Mouse (Mus musculus): ENCODE data around the gene Scg5. TPM values are rescaled to one million over a fixed set of nuclear protein-coding genes. Genes with fewer than 3 reads are reported as not detected.

Scg5 gene
- polyA plus RNA-seq, 1 experiment from 2014 or later = 224 TPM

DNA sequence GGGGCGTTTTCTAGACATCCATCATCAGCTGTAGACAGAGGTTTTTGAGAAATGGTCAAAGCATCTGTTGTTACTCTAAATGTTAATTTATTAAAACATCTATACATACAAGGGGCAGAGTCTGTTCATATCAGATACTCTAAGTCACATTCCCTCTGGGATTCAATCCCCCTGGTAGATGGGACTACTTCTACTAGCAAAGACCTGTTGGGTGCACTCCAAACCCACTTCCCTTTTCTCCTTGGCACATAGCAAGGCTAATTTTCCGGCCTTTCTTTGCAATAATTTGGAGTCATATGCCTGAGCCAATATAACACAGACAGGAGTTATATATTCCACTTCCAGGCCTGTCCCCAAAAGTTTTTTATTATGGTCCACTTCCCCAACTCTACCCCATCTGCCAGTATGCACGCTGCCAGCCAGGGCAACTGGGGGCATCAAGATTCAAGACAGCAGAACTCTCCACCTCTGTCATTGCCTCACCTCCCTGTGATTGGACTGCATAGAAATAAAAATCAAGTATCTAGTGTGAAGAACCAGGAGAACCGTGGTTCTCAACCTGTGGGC, 40.0 kb downstream of the Scg5 start:
- no peak for DNase-seq (ENCODE audit: low spot score)
- H3K27ac ChIP-seq (ENCODE audit: low read depth, low read length) = no peak overlapping the region
- H3K4me3 ChIP-seq (ENCODE audit: low read depth, low read length) = no peak overlapping the region
- no peaks in the 10 kb centered on the region for H3K9me3 ChIP-seq (replicated peaks; ENCODE audit: control insufficient read depth, low read length)
- 87% methylated on average over 4 of the region's 4 CpGs for WGBS
- H3K9ac ChIP-seq (ENCODE audit: low read length) = no peak overlapping the region
- H3K27me3 ChIP-seq (replicated peaks; ENCODE audit: control insufficient read depth, insufficient read depth, low read length) = no peaks in the 10 kb centered on the region
- H3K4me2 ChIP-seq (ENCODE audit: low read length) = no peak overlapping the region
- no peaks in the 10 kb centered on the region for H3K4me1 ChIP-seq (ENCODE audit: control insufficient read depth, insufficient read depth, low read length)
- no peak for ATAC-seq
- H3K36me3 ChIP-seq (ENCODE audit: control insufficient read depth, insufficient read depth, low read length) = peaks cover 27% of the 10 kb centered on the region

DNA sequence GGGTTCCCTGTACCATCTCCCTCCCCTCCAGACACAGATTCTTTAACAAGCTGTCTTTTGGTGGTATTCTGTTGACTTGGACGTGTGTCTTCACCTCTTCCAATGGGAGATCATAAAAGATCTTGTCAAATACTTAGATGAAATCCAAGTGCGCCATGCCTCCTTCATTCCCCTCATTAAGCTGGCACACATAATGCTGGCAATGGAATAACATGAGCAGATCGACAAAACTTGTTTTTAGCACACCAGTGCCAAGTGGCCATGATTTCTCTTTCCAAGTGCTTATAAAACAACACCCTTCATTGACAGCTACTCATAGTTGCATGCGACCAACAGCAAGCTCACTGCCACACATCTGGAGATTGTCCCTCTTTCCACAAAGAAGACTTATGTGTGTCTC, 41.0 kb downstream of the Scg5 start:
- Histone ChIP-seq H3K9me3 (replicated peaks; ENCODE audit: control insufficient read depth, low read length) (no peaks in the 10 kb centered on the region), H3K4me2 (ENCODE audit: low read length) (no peak overlapping the region), H3K4me3 (ENCODE audit: low read depth, low read length) (no peak overlapping the region), H3K27me3 (replicated peaks; ENCODE audit: control insufficient read depth, insufficient read depth, low read length) (no peaks in the 10 kb centered on the region), H3K9ac (ENCODE audit: low read length) (no peak overlapping the region), H3K4me1 (ENCODE audit: control insufficient read depth, insufficient read depth, low read length) (no peaks in the 10 kb centered on the region), H3K36me3 (ENCODE audit: control insufficient read depth, insufficient read depth, low read length) (peaks cover 27% of the 10 kb centered on the region), H3K27ac (ENCODE audit: low read depth, low read length) (no peak overlapping the region)
- DNase-seq (ENCODE audit: low spot score) (peak; percentile 11), ATAC-seq (no peak)
- 84% methylated on average over 4 of the region's 4 CpGs for WGBS

DNA sequence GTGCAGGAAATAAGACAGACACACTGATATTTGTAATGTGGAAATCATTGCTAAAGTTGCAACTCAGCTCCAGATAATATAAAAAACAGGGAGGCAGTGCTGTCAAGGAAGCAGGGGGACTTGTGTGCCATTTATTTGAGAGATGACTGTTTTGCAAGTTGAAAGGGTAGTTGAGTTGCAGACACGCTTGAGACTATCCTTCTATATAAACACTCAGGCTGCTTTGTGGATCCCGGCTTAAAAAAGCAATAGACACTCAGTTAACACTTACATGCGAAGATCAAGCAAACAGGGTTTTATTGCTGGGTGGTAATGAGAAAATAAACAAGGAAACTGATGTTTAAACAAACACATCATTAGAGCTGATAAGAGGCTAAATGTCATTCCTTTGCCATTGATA, 44.1 kb downstream of the Scg5 start:
- Histone ChIP-seq H3K27me3 (replicated peaks; ENCODE audit: control insufficient read depth, insufficient read depth, low read length) (no peaks in the 10 kb centered on the region), H3K9ac (ENCODE audit: low read length) (no peak overlapping the region), H3K9me3 (replicated peaks; ENCODE audit: control insufficient read depth, low read length) (no peaks in the 10 kb centered on the region), H3K4me3 (ENCODE audit: low read depth, low read length) (no peak overlapping the region), H3K27ac (ENCODE audit: low read depth, low read length) (no peak overlapping the region), H3K4me2 (ENCODE audit: low read length) (no peak overlapping the region), H3K36me3 (ENCODE audit: control insufficient read depth, insufficient read depth, low read length) (peaks cover 17% of the 10 kb centered on the region), H3K4me1 (ENCODE audit: control insufficient read depth, insufficient read depth, low read length) (no peaks in the 10 kb centered on the region)
- DNase-seq (ENCODE audit: low spot score) (no peak), ATAC-seq (no peak)
- WGBS = 93% methylated on average over 3 of the region's 3 CpGs

DNA sequence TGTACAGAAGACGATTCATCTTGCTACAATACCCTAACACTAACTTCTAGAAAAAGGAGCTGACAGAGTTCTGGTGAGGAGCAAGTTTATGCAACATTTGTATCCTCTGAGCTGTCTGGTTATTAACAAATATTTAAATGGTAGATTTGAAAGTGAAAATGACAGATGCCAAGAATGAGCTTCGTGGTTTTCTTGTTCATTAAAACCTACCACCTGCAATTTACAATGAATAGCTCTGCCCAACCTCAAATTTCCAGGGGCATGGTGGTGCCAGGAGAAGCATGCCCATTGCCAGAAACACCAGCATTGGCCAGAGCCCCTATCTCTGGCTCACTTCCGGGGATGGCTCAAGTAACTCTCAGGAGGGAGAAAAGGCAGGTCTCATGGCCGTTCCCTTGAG, 47.4 kb downstream of the Scg5 start:
- ATAC-seq (no peak), DNase-seq (ENCODE audit: low spot score) (no peak)
- no peak overlapping the region for H3K4me2 ChIP-seq (ENCODE audit: low read length)
- WGBS = 88% methylated on average over 4 of the region's 4 CpGs
- H3K27ac ChIP-seq (ENCODE audit: low read depth, low read length) = no peak overlapping the region
- no peak overlapping the region for H3K4me3 ChIP-seq (ENCODE audit: low read depth, low read length)
- H3K4me1 ChIP-seq (ENCODE audit: control insufficient read depth, insufficient read depth, low read length) = no peaks in the 10 kb centered on the region
- H3K9me3 ChIP-seq (replicated peaks; ENCODE audit: control insufficient read depth, low read length) = no peaks in the 10 kb centered on the region
- peaks cover 9% of the 10 kb centered on the region for H3K36me3 ChIP-seq (ENCODE audit: control insufficient read depth, insufficient read depth, low read length)
- no peak overlapping the region for H3K9ac ChIP-seq (ENCODE audit: low read length)
- no peaks in the 10 kb centered on the region for H3K27me3 ChIP-seq (replicated peaks; ENCODE audit: control insufficient read depth, insufficient read depth, low read length)

DNA sequence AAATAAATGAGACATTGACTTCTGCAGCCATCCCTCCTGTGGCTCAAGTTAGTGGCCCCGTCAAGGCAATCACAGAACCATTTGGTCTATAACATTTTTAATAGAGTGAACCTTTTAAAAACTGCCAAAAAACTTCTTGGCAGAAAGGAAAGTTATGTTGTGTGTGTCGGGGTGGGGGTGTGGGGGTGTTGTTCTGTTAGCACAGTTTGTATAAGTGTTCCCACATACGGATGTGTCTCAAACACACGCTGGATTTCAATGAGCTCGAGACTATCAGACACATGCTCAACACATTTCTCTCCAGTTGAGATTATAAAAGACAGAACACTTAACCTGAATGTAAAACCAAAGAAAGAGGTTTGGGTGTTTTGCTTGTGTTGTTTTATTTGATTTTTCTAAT, 47.8 kb downstream of the Scg5 start:
- no peak overlapping the region for H3K4me2 ChIP-seq (ENCODE audit: low read length)
- H3K27ac ChIP-seq (ENCODE audit: low read depth, low read length) = no peak overlapping the region
- ATAC-seq (no peak), DNase-seq (ENCODE audit: low spot score) (no peak)
- no peak overlapping the region for H3K4me3 ChIP-seq (ENCODE audit: low read depth, low read length)
- H3K9me3 ChIP-seq (replicated peaks; ENCODE audit: control insufficient read depth, low read length) = no peaks in the 10 kb centered on the region
- 88% methylated on average over 5 of the region's 5 CpGs for WGBS
- H3K36me3 ChIP-seq (ENCODE audit: control insufficient read depth, insufficient read depth, low read length) = peaks cover 12% of the 10 kb centered on the region
- no peaks in the 10 kb centered on the region for H3K4me1 ChIP-seq (ENCODE audit: control insufficient read depth, insufficient read depth, low read length)
- no peak overlapping the region for H3K9ac ChIP-seq (ENCODE audit: low read length)
- no peaks in the 10 kb centered on the region for H3K27me3 ChIP-seq (replicated peaks; ENCODE audit: control insufficient read depth, insufficient read depth, low read length)

DNA sequence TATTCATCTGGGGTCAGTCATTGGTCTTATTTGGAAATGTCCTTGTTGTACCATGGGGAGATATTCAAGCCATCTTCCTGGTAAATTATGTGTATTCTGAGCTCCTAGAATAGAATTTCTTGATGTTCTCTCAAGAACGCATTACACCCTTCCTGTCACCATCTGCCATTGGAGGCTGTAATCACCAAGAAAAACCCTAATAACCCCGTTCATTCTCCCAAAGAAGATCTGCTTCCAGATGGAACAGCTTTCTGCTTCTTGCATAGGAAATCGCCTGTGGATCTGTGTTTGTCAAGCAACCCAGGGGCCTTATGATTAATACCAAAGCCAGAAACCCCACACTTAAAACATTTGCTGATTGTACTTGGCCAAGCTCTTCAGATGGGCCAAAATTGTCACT, 49.6 kb downstream of the Scg5 start:
- H3K4me3 ChIP-seq (ENCODE audit: low read depth, low read length) = no peak overlapping the region
- H3K9me3 ChIP-seq (replicated peaks; ENCODE audit: control insufficient read depth, low read length) = no peaks in the 10 kb centered on the region
- H3K27ac ChIP-seq (ENCODE audit: low read depth, low read length) = no peak overlapping the region
- no peak overlapping the region for H3K4me2 ChIP-seq (ENCODE audit: low read length)
- peaks cover 13% of the 10 kb centered on the region for H3K36me3 ChIP-seq (ENCODE audit: control insufficient read depth, insufficient read depth, low read length)
- no peaks in the 10 kb centered on the region for H3K27me3 ChIP-seq (replicated peaks; ENCODE audit: control insufficient read depth, insufficient read depth, low read length)
- H3K4me1 ChIP-seq (ENCODE audit: control insufficient read depth, insufficient read depth, low read length) = no peaks in the 10 kb centered on the region
- no peak for ATAC-seq
- 79% methylated on average over 3 of the region's 3 CpGs for WGBS
- no peak overlapping the region for H3K9ac ChIP-seq (ENCODE audit: low read length)
- no peak for DNase-seq (ENCODE audit: low spot score)

DNA sequence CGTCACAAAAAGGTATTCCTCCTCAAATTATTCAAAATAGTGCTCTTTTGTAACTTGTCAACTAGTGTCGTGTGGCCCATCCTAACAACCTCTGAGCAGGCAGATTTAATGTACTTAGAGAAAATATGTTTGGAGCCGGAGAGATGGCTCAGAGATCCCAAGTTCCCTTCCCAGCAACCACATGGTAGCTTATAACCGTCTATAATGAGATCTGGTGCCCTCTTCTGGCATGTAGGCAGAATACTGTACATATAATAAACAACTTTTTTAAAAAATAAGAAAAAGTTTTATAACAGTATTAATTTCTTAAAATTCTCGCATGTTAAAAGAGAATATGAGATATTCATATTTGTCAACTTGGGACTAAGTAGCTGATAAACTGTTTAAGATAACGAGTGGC, 50.9 kb downstream of the Scg5 start:
- H3K36me3 ChIP-seq (ENCODE audit: control insufficient read depth, insufficient read depth, low read length) = peaks cover 14% of the 10 kb centered on the region
- no peaks in the 10 kb centered on the region for H3K27me3 ChIP-seq (replicated peaks; ENCODE audit: control insufficient read depth, insufficient read depth, low read length)
- no peaks in the 10 kb centered on the region for H3K4me1 ChIP-seq (ENCODE audit: control insufficient read depth, insufficient read depth, low read length)
- DNase-seq (ENCODE audit: low spot score) = peak; percentile 17
- H3K9me3 ChIP-seq (replicated peaks; ENCODE audit: control insufficient read depth, low read length) = no peaks in the 10 kb centered on the region
- no peak for ATAC-seq
- 78% methylated on average over 6 of the region's 6 CpGs for WGBS
- H3K9ac ChIP-seq (ENCODE audit: low read length) = no peak overlapping the region
- no peak overlapping the region for H3K4me3 ChIP-seq (ENCODE audit: low read depth, low read length)
- H3K4me2 ChIP-seq (ENCODE audit: low read length) = no peak overlapping the region
- no peak overlapping the region for H3K27ac ChIP-seq (ENCODE audit: low read depth, low read length)

DNA sequence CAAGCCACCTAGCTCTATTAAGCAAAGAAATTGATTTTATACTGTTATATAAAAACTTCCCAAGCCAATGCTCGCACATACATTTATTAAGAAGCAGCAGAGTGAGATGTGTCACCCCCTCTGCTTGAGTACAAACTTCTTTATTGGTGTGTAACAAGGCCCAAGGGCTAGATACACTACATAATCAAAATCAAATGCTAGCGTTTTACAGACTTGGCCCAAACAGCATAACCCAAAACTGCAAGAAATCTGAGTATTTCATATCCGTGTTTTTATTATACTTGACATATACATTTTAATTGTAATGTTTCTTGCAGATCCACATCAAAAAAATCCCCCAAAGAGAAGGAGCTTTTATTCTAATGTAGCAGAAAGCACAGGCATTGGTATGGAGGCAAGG, 52.6 kb downstream of the Scg5 start:
- 94% methylated on average over 3 of the region's 3 CpGs for WGBS
- H3K27me3 ChIP-seq (replicated peaks; ENCODE audit: control insufficient read depth, insufficient read depth, low read length) = no peaks in the 10 kb centered on the region
- H3K9me3 ChIP-seq (replicated peaks; ENCODE audit: control insufficient read depth, low read length) = no peaks in the 10 kb centered on the region
- DNase-seq (ENCODE audit: low spot score) = no peak
- H3K27ac ChIP-seq (ENCODE audit: low read depth, low read length) = no peak overlapping the region
- no peak overlapping the region for H3K9ac ChIP-seq (ENCODE audit: low read length)
- ATAC-seq = no peak
- peaks cover 14% of the 10 kb centered on the region for H3K36me3 ChIP-seq (ENCODE audit: control insufficient read depth, insufficient read depth, low read length)
- no peaks in the 10 kb centered on the region for H3K4me1 ChIP-seq (ENCODE audit: control insufficient read depth, insufficient read depth, low read length)
- H3K4me3 ChIP-seq (ENCODE audit: low read depth, low read length) = no peak overlapping the region
- H3K4me2 ChIP-seq (ENCODE audit: low read length) = no peak overlapping the region

DNA sequence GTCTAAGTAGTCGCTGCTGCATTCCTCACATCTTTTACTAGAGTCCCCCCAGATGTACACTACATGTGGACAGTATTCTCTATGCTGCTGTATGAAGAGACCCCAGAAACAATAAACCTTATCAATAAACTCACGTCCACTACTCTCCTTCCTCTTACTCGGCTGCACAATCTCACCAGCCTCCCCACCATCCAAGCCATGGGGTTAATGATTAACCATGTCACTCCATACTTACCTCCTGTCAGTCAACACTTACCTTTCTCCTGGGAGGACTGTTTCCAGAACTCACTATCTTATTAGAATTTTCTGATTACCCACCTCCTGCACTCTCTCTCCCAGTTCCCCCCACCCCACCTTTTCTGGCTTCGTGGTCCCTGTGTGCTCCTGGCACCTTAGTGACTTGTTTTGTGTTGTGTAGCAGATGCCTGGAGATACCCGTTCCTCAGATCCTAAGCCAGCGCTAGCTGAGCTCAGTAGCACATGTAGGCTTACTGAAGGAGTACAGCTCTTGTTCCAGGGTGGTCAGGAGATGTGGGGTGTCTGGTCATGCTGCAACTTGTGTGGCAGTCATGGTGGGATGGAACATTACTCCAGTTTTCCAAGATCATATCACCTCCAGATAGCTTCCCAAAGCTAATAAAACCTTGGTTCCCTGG, 54.6 kb downstream of the Scg5 start:
- H3K36me3 ChIP-seq (ENCODE audit: control insufficient read depth, insufficient read depth, low read length) = peaks cover 14% of the 10 kb centered on the region
- DNase-seq (ENCODE audit: low spot score) (no peak), ATAC-seq (no peak)
- H3K4me2 ChIP-seq (ENCODE audit: low read length) = no peak overlapping the region
- no peak overlapping the region for H3K4me3 ChIP-seq (ENCODE audit: low read depth, low read length)
- no peaks in the 10 kb centered on the region for H3K4me1 ChIP-seq (ENCODE audit: control insufficient read depth, insufficient read depth, low read length)
- H3K27me3 ChIP-seq (replicated peaks; ENCODE audit: control insufficient read depth, insufficient read depth, low read length) = no peaks in the 10 kb centered on the region
- no peak overlapping the region for H3K27ac ChIP-seq (ENCODE audit: low read depth, low read length)
- no peaks in the 10 kb centered on the region for H3K9me3 ChIP-seq (replicated peaks; ENCODE audit: control insufficient read depth, low read length)
- H3K9ac ChIP-seq (ENCODE audit: low read length) = no peak overlapping the region
- WGBS = 82% methylated on average over 6 of the region's 6 CpGs

Measured in forebrain, embryonic 14.5 days (tissue).